Mouse (Mus musculus) CH12.LX (cell line): ENCODE results near the gene Sstr4.

Experiments used
- CTCF ChIP-seq, 2 experiments: IDR thresholded peaks in 1 of 2; conservative IDR thresholded peaks in 1 of 2; 2 replicates each; pipeline ENCODE4 v1.5.1; 2011 to 2012; ENCODE audit warnings: low read depth in 2 of 2, low read length in 2 of 2, improper control_type of control experiment in 1 of 2, inconsistent platforms in 1 of 2, mild to moderate bottlenecking in 1 of 2, moderate library complexity in 1 of 2
- JUND ChIP-seq: conservative IDR thresholded peaks from 2 replicates; pipeline ENCODE4 v1.6.1; 2011; ENCODE audit warnings: low read depth, low read length, improper control_type of control experiment
- MAX ChIP-seq: IDR thresholded peaks from 2 replicates; pipeline ENCODE4 v1.6.1; 2011; ENCODE audit warnings: low read length, improper control_type of control experiment
- POLR2A ChIP-seq: IDR thresholded peaks from 2 replicates; pipeline ENCODE4 v1.6.1; 2011; ENCODE audit warnings: low read depth, mild to moderate bottlenecking, improper control_type of control experiment, low read length
- ZNF384 ChIP-seq: IDR thresholded peaks from 2 replicates; pipeline ENCODE4 v1.6.1; 2012; ENCODE audit warnings: low read depth, low read length, improper control_type of control experiment, inconsistent platforms

DNA sequence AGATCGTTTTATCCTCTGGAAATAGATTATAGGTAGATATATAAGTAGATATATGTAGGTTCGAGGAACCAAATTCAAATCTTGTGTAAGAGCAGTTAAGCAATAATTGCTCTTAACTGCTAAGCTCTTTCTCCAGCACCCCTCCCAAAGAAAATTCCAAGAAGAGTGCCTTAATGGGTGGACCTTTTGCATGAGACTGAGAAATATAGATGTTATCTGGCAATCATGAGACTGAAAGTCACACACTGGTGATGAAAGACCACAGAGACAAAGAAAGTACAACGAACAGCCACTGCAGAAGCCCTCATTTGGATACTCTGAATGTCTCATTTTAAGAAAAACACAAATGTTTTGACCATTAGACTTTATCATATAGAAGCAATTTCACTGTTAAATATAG is 33.4 kb downstream of the Sstr4 start:
- no peak for TF ChIP-seq JUND
- no peak for TF ChIP-seq MAX
- TF ChIP-seq ZNF384, result no peak
- no peak for TF ChIP-seq CTCF (conservative IDR thresholded peaks at IDR 0.05 in 1 of 2, IDR thresholded peaks at IDR 0.05 in 1 of 2; ENCODE audit: low read depth in 2 of 2, low read length in 2 of 2)
- no peak for TF ChIP-seq POLR2A
